Mouse (Mus musculus): ENCODE data around the gene Cops7a. TPM values are rescaled to one million over a fixed set of nuclear protein-coding genes. Genes with fewer than 3 reads are reported as not detected.

Cops7a gene
- polyA plus RNA-seq, 1 experiment, result 154 TPM

DNA sequence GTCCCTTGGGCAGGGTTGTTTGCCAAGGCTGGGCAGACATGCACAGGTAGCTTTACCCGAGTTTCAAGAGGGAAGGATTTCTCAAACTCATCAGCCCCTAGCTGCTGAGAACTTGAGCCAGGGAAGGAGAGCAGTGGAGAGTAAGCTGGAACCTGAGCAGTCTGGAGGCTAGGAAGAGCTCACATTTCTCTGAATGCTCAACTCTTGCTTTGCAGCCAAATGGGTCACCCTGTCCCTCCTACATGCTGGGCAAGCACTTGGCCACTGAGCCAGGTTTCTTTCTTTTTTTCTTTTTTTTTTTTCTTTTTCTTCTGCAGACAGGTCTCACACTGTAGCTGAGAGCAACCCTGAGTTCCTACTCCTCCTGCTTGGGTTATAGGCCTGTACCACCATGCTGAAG lies 28.7 kb downstream of the Cops7a start:
- TF ChIP-seq CTCF (IDR thresholded peaks at IDR 0.05; ENCODE audit: low read depth, low read length) (no peak), POLR2A (IDR thresholded peaks at IDR 0.05; ENCODE audit: insufficient read depth, low read length) (no peak), EP300 (IDR thresholded peaks at IDR 0.05; ENCODE audit: insufficient read depth, low read depth, low read length) (no peak)
- Histone ChIP-seq H3K4me1 (ENCODE audit: control insufficient read depth, insufficient read depth, low read length) (no peaks in the 10 kb centered on the region), H3K27me3 (ENCODE audit: control insufficient read depth, insufficient read depth, low read length, poor library complexity, severe bottlenecking) (no peaks in the 10 kb centered on the region)

DNA sequence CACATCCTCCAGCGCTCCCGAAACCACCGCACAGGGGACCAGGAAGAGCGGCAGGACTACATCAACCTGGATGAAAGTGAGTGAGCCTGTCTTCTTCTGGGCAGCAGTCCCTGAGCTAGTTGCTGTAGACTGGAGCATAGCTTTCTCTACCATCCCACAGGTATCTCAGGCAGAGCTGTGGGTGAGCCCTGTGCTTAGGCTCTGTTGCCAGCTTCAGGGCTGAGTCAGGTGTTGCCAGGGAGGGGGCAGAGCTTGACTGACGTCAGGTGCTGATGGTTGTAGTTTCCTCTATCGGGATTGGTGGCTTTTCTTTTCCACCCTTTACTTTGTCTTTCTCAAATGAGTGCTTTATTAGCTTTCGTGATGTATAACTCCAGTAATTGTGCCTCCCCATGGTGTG lies 30.7 kb downstream of the Cops7a start:
- Histone ChIP-seq H3K27ac (ENCODE audit: insufficient read depth, low read length) (no peak overlapping the region), H3K9me3 (replicated peaks; ENCODE audit: control insufficient read depth, insufficient read depth, low read length, poor library complexity, severe bottlenecking) (no peaks in the 10 kb centered on the region), H3K4me3 (ENCODE audit: low read depth, low read length) (no peak overlapping the region), H3K27me3 (ENCODE audit: control insufficient read depth, insufficient read depth, low read length, poor library complexity, severe bottlenecking) (no peaks in the 10 kb centered on the region), H3K4me1 (ENCODE audit: control insufficient read depth, insufficient read depth, low read length) (no peaks in the 10 kb centered on the region), H3K36me3 (ENCODE audit: control insufficient read depth, insufficient read depth, low read length, poor library complexity, severe bottlenecking) (peaks cover 31% of the 10 kb centered on the region), H3K9ac (ENCODE audit: low read depth, poor library complexity, severe bottlenecking) (no peak overlapping the region)
- no peak for TF ChIP-seq EP300 (IDR thresholded peaks at IDR 0.05; ENCODE audit: insufficient read depth, low read depth, low read length)
- TF ChIP-seq POLR2A (IDR thresholded peaks at IDR 0.05; ENCODE audit: insufficient read depth, low read length), result no peak
- TF ChIP-seq CTCF (IDR thresholded peaks at IDR 0.05; ENCODE audit: low read depth, low read length), result no peak

More for the DNA sequence above, 28.7 kb downstream of the Cops7a start:
- H3K9ac ChIP-seq (ENCODE audit: low read depth, poor library complexity, severe bottlenecking), result no peak overlapping the region
- H3K9me3 ChIP-seq (replicated peaks; ENCODE audit: control insufficient read depth, insufficient read depth, low read length, poor library complexity, severe bottlenecking), result no peaks in the 10 kb centered on the region
- peaks cover 31% of the 10 kb centered on the region for H3K36me3 ChIP-seq (ENCODE audit: control insufficient read depth, insufficient read depth, low read length, poor library complexity, severe bottlenecking)
- no peak overlapping the region for H3K4me3 ChIP-seq (ENCODE audit: low read depth, low read length)
- no peak overlapping the region for H3K27ac ChIP-seq (ENCODE audit: insufficient read depth, low read length)

DNA sequence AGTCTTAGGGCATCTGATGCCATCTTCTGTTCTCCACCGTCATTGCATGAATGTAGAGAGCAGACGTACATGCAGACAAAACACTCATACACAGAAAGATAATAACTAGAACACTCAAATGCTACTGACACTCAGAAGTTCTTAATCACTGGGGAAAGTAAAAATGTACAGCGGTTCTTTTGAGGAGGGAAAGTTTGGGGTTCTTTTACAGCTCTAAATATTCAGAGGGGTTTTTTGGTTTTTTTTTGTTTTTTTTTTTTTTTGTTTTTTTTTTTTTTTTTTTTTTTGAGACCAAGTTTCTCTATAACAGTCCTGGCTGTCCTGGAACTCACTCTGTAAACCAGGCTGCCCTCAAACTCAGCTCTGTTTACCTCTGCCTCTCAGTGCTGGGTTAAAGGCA lies 32.2 kb downstream of the Cops7a start:
- Histone ChIP-seq H3K36me3 (ENCODE audit: control insufficient read depth, insufficient read depth, low read length, poor library complexity, severe bottlenecking) (peaks cover 31% of the 10 kb centered on the region), H3K27ac (ENCODE audit: insufficient read depth, low read length) (no peak overlapping the region), H3K9me3 (replicated peaks; ENCODE audit: control insufficient read depth, insufficient read depth, low read length, poor library complexity, severe bottlenecking) (no peaks in the 10 kb centered on the region), H3K4me3 (ENCODE audit: low read depth, low read length) (no peak overlapping the region), H3K9ac (ENCODE audit: low read depth, poor library complexity, severe bottlenecking) (no peak overlapping the region), H3K27me3 (ENCODE audit: control insufficient read depth, insufficient read depth, low read length, poor library complexity, severe bottlenecking) (no peaks in the 10 kb centered on the region), H3K4me1 (ENCODE audit: control insufficient read depth, insufficient read depth, low read length) (no peaks in the 10 kb centered on the region)
- TF ChIP-seq POLR2A (IDR thresholded peaks at IDR 0.05; ENCODE audit: insufficient read depth, low read length) (no peak), EP300 (IDR thresholded peaks at IDR 0.05; ENCODE audit: insufficient read depth, low read depth, low read length) (no peak), CTCF (IDR thresholded peaks at IDR 0.05; ENCODE audit: low read depth, low read length) (no peak)

DNA sequence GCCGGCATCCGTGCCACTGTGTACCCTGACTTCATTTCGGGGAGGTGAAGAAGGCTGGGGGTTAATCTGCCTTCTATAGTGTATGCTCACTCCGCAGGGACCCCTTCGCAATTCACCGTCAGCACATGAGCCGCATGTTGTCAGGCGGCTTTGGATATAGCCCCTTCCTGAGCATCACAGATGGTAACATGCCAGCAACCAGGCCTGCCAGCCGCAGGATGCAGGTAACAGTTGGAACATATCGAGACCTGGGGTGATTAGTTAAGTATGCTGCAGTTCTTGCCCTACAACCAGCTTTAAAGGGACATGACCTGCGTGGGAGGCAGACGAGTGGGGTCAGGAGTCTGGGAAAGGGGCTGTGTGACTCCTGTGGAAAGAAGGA lies 33.0 kb downstream of the Cops7a start:
- no peaks in the 10 kb centered on the region for H3K4me1 ChIP-seq (ENCODE audit: control insufficient read depth, insufficient read depth, low read length)
- H3K9ac ChIP-seq (ENCODE audit: low read depth, poor library complexity, severe bottlenecking), result peak overlapping the region; percentile 92
- no peak overlapping the region for H3K27ac ChIP-seq (ENCODE audit: insufficient read depth, low read length)
- H3K9me3 ChIP-seq (replicated peaks; ENCODE audit: control insufficient read depth, insufficient read depth, low read length, poor library complexity, severe bottlenecking), result no peaks in the 10 kb centered on the region
- H3K27me3 ChIP-seq (ENCODE audit: control insufficient read depth, insufficient read depth, low read length, poor library complexity, severe bottlenecking), result no peaks in the 10 kb centered on the region
- H3K36me3 ChIP-seq (ENCODE audit: control insufficient read depth, insufficient read depth, low read length, poor library complexity, severe bottlenecking), result peaks cover 31% of the 10 kb centered on the region
- H3K4me3 ChIP-seq (ENCODE audit: low read depth, low read length), result peak overlapping the region; percentile 86
- TF ChIP-seq EP300 (IDR thresholded peaks at IDR 0.05; ENCODE audit: insufficient read depth, low read depth, low read length), result no peak
- no peak for TF ChIP-seq POLR2A (IDR thresholded peaks at IDR 0.05; ENCODE audit: insufficient read depth, low read length)
- no peak for TF ChIP-seq CTCF (IDR thresholded peaks at IDR 0.05; ENCODE audit: low read depth, low read length)

GRCm38 (mm10) chr6:124931525-124932313 lies 33.6 kb downstream of the Cops7a start:
- Histone ChIP-seq H3K36me3 (ENCODE audit: control insufficient read depth, insufficient read depth, low read length, poor library complexity, severe bottlenecking) (peaks cover 29% of the 10 kb centered on the region), H3K4me3 (ENCODE audit: low read depth, low read length) (peak overlapping the region; percentile 86), H3K27ac (ENCODE audit: insufficient read depth, low read length) (peak overlapping the region; percentile 21; the same call in 1 of the 2 replicates), H3K27me3 (ENCODE audit: control insufficient read depth, insufficient read depth, low read length, poor library complexity, severe bottlenecking) (no peaks in the 10 kb centered on the region), H3K4me1 (ENCODE audit: control insufficient read depth, insufficient read depth, low read length) (no peaks in the 10 kb centered on the region), H3K9me3 (replicated peaks; ENCODE audit: control insufficient read depth, insufficient read depth, low read length, poor library complexity, severe bottlenecking) (no peaks in the 10 kb centered on the region), H3K9ac (ENCODE audit: low read depth, poor library complexity, severe bottlenecking) (peak overlapping the region; percentile 92)
- TF ChIP-seq POLR2A (IDR thresholded peaks at IDR 0.05; ENCODE audit: insufficient read depth, low read length) (no peak), CTCF (IDR thresholded peaks at IDR 0.05; ENCODE audit: low read depth, low read length) (no peak), EP300 (IDR thresholded peaks at IDR 0.05; ENCODE audit: insufficient read depth, low read depth, low read length) (no peak)

Measured in ES-Bruce4 (cell line).